Mouse (Mus musculus) spleen, adult 2 months (tissue): ENCODE data around the gene Ccdc180. TPM values are rescaled to one million over a fixed set of nuclear protein-coding genes. Genes with fewer than 3 reads are reported as not detected.

Experiments used
- DNase-seq, 2 experiments: peaks; one replicate each; pipeline versions ENCODE4 v3.0.0 to v3.0.0-alpha.2; 2012 to 2021; ENCODE audit warnings: low spot score in 2 of 2, low read depth in 1 of 2
- H3K27ac ChIP-seq: fragments of 200-500 bp; 2 replicates; pipeline ENCODE4 v1.5.1; 2012; ENCODE audit warnings: low read length, inconsistent platforms; ENCODE audit not compliant: insufficient read depth
- H3K27me3 ChIP-seq: fragments of 200-500 bp; 2 replicates; pipeline ENCODE4 v1.6.1; 2012; ENCODE audit warnings: mild to moderate bottlenecking, moderate library complexity, low read length, inconsistent platforms; ENCODE audit not compliant: control insufficient read depth, insufficient read depth
- H3K36me3 ChIP-seq: fragments of 200-500 bp; 2 replicates; pipeline ENCODE4 v1.6.1; 2012; ENCODE audit warnings: mild to moderate bottlenecking, low read length, inconsistent platforms; ENCODE audit not compliant: control insufficient read depth, insufficient read depth
- H3K4me1 ChIP-seq: fragments of 200-500 bp; 2 replicates; pipeline ENCODE4 v1.6.1; 2011; ENCODE audit warnings: inconsistent platforms; ENCODE audit not compliant: control insufficient read depth, insufficient read depth, insufficient read length
- H3K4me3 ChIP-seq: fragments of 200-500 bp; 2 replicates; pipeline ENCODE4 v1.5.1; 2011; ENCODE audit warnings: mild to moderate bottlenecking, inconsistent platforms; ENCODE audit not compliant: insufficient read depth, insufficient read length; ENCODE audit errors: extremely low read depth
- CTCF ChIP-seq: fragments of 200-500 bp; IDR thresholded peaks from 2 replicates; pipeline ENCODE4 v1.5.1; 2011; ENCODE audit warnings: mild to moderate bottlenecking, inconsistent platforms; ENCODE audit not compliant: insufficient read depth, insufficient read length, insufficient replicate concordance; ENCODE audit errors: extremely low read depth
- POLR2A ChIP-seq: fragments of 200-500 bp; IDR thresholded peaks from 2 replicates; pipeline ENCODE4 v1.6.1; 2011; ENCODE audit warnings: low read depth, low read length, inconsistent platforms
- WGBS: fragments of 180-500 bp; shearing (Covaris S2); methylation state at CpG from one replicate; pipeline ENCODE4 v1.1.7; 2018; 5-methylcytosine and 5-hydroxymethylcytosine counted together
- polyA plus RNA-seq: library from polyadenylated mRNA; depleted of rRNA; stranded (reverse); fragments of >200 nt; gene quantifications from 2 replicates; pipeline ENCODE4 v1.2.3, GENCODE M21; 2012

Ccdc180 gene
- polyA plus RNA-seq, 1 experiment = not detected

DNA sequence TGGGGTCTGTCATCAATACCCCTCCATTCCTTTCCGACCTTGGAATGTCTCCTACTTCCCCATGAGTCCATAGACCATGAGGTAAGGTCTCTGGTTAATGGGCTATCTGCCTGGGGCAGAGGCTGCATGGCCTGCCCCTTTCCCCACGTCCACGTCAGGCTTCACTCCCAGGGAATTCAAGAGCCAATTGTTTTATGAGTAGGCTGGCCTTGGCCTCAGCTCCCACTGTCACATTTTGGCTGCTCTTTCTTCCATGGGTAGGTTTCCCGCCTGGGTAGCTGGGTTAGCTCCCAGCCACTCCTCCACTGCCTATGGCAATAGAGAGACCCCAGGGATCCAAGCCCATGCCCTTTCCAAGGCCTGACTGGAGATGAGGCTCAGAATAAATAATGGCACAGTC is 38.5 kb downstream of the Ccdc180 start:
- no peak for TF ChIP-seq CTCF
- no peak for TF ChIP-seq POLR2A
- Histone ChIP-seq H3K27ac (no peak overlapping the region), H3K36me3 (no peaks in the 10 kb centered on the region), H3K27me3 (no peaks in the 10 kb centered on the region), H3K4me3 (no peak overlapping the region), H3K4me1 (no peaks in the 10 kb centered on the region)
- no peak for DNase-seq
- WGBS = 87% methylated on average over 4 of the region's 4 CpGs

- Histone ChIP-seq H3K27me3 (no peaks in the 10 kb centered on the region), H3K4me3 (no peak overlapping the region), H3K27ac (no peak overlapping the region), H3K36me3 (no peaks in the 10 kb centered on the region), H3K4me1 (0 out of 2 replicates have a peak, but pooled peaks cover 2% of the 10 kb centered on the region)
- no peak for TF ChIP-seq POLR2A
- peak; percentile 65; the same call in 1 of the 2 replicates for TF ChIP-seq CTCF
- DNase-seq = peak in 1 of 2 experiments; percentile 28
- WGBS = 12% methylated on average over 13 of the region's 13 CpGs
Observed at GRCm38 (mm10) chr4:45941628-45942044, 51.5 kb downstream of the Ccdc180 start.

- Histone ChIP-seq H3K36me3 (no peaks in the 10 kb centered on the region), H3K27me3 (no peaks in the 10 kb centered on the region), H3K27ac (no peak overlapping the region), H3K4me3 (no peak overlapping the region), H3K4me1 (peaks cover 21% of the 10 kb centered on the region; the same call in 1 of the 2 replicates)
- WGBS = 89% methylated on average over 8 of the region's 8 CpGs
- TF ChIP-seq CTCF = no peak
- TF ChIP-seq POLR2A = no peak
- DNase-seq = no peak
Observed at GRCm38 (mm10) chr4:45947729-45948128, 57.6 kb downstream of the Ccdc180 start.

DNA sequence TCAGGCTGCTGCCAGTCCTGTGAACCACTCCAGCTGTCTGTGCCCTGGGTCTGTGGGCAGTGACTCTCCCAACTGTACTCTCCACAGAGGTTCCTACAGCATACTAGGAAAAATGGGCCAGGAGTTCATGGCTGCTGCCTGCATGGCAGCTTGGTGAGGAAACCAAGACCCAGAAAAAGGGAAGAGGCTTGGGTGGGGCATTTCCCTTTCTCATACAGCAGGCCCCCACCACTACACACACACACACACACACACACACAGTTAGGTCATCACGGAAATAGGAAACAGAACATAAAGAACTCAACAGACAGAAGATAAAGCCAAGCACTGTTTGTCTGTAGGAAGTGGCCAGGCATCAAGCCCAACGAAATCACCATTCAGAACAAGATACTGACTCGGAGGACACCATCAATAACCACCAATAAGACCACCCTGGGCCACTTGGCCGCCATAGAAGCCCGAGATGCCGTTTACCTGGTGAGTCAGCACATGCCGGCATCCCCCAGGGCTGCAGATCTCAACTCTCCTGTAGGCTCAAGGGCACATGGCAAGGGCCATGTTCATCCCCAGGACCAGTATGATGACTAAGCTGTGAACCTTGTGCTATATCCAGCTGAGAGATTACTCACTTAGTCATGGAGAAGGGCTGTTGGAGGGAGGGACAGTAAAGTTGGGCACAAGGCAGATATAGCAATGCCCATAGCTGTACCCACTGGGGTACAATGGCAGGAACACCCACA is 59.2 kb downstream of the Ccdc180 start:
- peak overlapping the region; percentile 61 for H3K27ac ChIP-seq
- no peaks in the 10 kb centered on the region for H3K27me3 ChIP-seq
- TF ChIP-seq POLR2A = no peak
- no peak for TF ChIP-seq CTCF
- peak; percentile 42 to 49 for DNase-seq
- H3K36me3 ChIP-seq = no peaks in the 10 kb centered on the region
- peak overlapping the region; percentile 44; the same call in 1 of the 2 replicates for H3K4me3 ChIP-seq
- H3K4me1 ChIP-seq = peaks cover 21% of the 10 kb centered on the region; the same call in 1 of the 2 replicates
- 47% methylated on average over 7 of the region's 7 CpGs for WGBS

DNA sequence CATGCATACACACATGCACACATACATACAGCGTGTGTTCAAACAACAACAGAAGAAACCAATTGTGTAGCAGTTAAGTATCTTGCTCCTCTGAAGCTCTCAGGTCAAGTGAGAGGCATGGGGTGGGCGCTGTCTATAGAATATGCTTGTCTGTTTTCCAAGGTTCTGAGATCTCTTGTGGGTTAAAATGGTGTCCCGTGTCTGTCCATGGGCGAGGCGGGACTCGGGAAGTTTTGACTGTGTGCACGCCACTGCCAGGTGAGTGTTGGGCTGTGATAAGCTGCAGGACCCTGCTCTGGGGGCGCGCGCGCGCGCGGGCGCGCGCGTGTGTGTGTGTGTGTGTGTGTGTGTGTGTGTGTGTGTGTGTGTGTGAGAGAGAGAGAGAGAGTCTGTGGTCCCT is 61.7 kb downstream of the Ccdc180 start:
- peaks cover 21% of the 10 kb centered on the region; the same call in 1 of the 2 replicates for H3K4me1 ChIP-seq

DNA sequence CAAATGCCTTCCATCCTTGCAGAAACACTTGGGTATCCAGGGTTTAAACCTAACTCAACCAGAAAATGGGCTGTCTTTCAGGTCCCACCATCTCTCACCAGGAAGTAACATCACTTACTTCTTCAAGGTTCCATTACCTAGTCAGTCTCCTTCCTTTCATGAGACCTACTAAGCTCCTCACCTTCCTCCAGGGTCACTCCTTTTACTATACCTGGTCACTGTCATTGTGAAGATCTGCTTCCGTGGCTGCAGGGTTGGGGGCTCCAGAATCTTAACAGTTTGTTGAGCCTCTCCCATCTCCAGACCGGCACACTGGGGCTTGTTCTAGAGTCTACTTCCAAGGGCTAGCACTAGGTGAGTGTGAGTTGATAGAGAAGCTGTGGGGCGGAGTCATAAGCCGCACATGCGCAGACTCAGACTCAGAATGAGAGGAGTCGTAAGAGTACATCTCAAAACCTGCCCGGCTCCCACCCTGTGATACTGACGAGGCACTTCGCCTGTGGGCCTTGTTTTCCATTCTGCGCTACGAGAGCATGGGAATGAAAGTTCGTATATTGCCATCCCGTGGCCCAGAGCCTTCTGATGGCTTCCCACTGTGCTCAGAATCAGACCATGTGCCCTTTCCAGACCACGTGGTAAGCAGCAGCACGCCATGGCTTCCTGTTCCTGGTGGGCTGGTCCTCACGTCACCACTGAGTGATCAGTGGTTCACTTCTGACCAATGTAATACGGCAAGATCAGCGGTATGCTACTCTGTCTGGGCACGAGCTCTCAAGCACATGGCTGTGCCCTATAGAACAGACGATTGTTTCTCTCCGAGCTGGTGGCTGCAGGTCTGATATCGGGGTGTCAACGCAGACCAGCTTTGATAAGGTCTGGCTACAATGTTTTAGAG is 63.2 kb downstream of the Ccdc180 start:
- H3K36me3 ChIP-seq = no peaks in the 10 kb centered on the region
- WGBS = 85% methylated on average over 23 of the region's 23 CpGs
- no peak for DNase-seq
- H3K27me3 ChIP-seq = no peaks in the 10 kb centered on the region
- no peak overlapping the region for H3K27ac ChIP-seq
- no peak overlapping the region for H3K4me3 ChIP-seq
- no peak for TF ChIP-seq POLR2A
- H3K4me1 ChIP-seq = peaks cover 21% of the 10 kb centered on the region; the same call in 1 of the 2 replicates

More for the DNA sequence above, 61.7 kb downstream of the Ccdc180 start:
- no peak for TF ChIP-seq POLR2A
- TF ChIP-seq CTCF = no peak
- WGBS = 92% methylated on average over 18 of the region's 18 CpGs
- Histone ChIP-seq H3K4me3 (no peak overlapping the region), H3K36me3 (no peaks in the 10 kb centered on the region), H3K27me3 (no peaks in the 10 kb centered on the region), H3K27ac (no peak overlapping the region)
- no peak for DNase-seq

DNA sequence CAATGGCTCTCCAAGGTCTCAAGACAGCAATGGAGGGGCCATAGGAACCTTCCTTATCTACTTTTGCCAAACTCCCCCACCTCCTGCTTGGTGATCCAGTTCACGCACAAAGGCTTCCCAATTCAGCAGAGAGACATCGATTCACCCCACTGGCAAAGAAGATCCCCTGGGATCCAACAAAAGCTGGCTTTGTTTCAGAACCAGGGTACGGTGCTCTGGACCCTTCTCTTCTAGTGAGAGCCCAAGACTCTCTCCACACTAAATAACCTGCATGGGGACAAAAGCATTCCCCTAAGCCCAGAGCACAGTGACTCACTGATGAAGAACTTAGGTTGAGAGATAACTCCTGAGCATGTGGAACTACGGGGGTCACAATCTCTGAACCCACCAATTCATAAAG is 65.1 kb downstream of the Ccdc180 start:
- Histone ChIP-seq H3K27me3 (no peaks in the 10 kb centered on the region; the same call in 1 of the 2 replicates), H3K4me1 (peaks cover 3% of the 10 kb centered on the region; the same call in 1 of the 2 replicates), H3K36me3 (no peaks in the 10 kb centered on the region), H3K27ac (no peak overlapping the region), H3K4me3 (no peak overlapping the region)
- DNase-seq = no peak
- TF ChIP-seq POLR2A (no peak), CTCF (no peak)
- 89% methylated on average over 4 of the region's 4 CpGs for WGBS
